Mouse (Mus musculus) liver, postnatal 0 days (tissue): Measurements from ENCODE around the gene Erlin1.

Experiments
- CTCF ChIP-seq: sonication (generic); IDR thresholded peaks from 2 replicates; pipeline ENCODE4 v1.5.1; 2016; ENCODE audit warnings: antibody characterized with exemption, low read depth
- EP300 ChIP-seq: IDR thresholded peaks from 2 replicates; pipeline ENCODE4 v1.6.1; 2016; ENCODE audit warnings: antibody characterized with exemption, low read depth, mild to moderate bottlenecking

DNA sequence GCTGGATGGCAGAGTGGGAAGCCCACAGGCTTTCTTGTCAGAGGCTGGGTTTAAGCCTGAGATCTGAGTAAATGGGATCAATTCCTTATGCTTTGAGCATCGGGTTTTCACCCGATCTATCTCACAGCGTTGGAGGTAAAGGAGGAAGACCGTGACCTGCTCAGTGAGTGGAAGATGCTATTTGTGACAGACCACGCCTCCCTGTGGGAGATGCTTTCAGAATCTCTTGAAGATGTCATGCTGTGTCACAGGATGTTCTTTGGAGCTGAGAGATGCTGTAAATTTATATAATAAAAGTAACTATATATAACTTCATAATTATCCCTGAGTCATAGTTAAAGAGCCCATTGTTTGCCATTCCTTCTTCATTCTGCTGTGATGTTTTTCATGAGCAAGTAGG lies 68.9 kb downstream of the Erlin1 start:
- TF ChIP-seq CTCF (no peak), EP300 (no peak)
